Mouse (Mus musculus): ENCODE measurements around the gene Pitpnm3. TPM values are rescaled to one million over a fixed set of nuclear protein-coding genes. Genes with fewer than 3 reads are reported as not detected.

The Pitpnm3 gene
- polyA plus RNA-seq, 1 experiment from 2014 or later: 0.39 TPM

DNA sequence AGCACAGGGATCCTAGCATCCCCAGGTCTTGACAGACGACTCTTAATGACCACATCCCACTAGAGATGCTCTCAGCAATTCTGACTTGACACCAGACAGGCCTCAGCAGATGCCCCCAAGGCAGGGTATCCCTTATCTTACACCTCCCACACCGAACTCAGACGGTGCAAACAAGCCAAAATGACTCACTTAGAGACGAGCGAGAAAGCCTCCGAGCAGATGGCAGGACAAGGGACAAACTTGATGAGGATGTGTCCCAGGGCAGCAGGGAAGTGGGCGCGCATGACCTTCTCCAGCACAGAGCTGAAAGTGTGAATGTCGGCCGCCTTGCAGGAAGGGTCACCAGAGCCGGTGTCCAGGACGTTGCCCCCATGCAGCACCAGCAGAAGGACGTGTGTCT lies 61.3 kb downstream of the Pitpnm3 start:
- no peak overlapping the region for H3K9ac ChIP-seq (ENCODE audit: low read length)
- no peaks in the 10 kb centered on the region for H3K36me3 ChIP-seq (ENCODE audit: control insufficient read depth, insufficient read depth, low read length)
- peaks cover 5 to 8% of the 10 kb centered on the region in 2 experiments for H3K4me1 ChIP-seq (ENCODE audit: control insufficient read depth in 2 of 2, insufficient read depth in 2 of 2, low read length in 2 of 2)
- H3K27ac ChIP-seq (replicated peaks in 1 of 2; ENCODE audit: control insufficient read depth in 1 of 2, insufficient read depth in 1 of 2, low read depth in 2 of 2, low read length in 2 of 2): no peak overlapping the region
- H3K9me3 ChIP-seq (ENCODE audit: control insufficient read depth, low read length): no peaks in the 10 kb centered on the region
- no peak overlapping the region for H3K4me2 ChIP-seq (ENCODE audit: low read length)
- H3K4me3 ChIP-seq (ENCODE audit: control insufficient read depth in 1 of 2, insufficient read depth in 1 of 2, low read depth in 1 of 2, low read length in 2 of 2): no peak overlapping the region
- ATAC-seq (ENCODE audit: insufficient number of reproducible peaks, insufficient read depth, low FRiP score, low read depth): no peak
- no peaks in the 10 kb centered on the region for H3K27me3 ChIP-seq (ENCODE audit: control insufficient read depth, insufficient read depth, low read length)
- 57% methylated on average over 13 of the region's 13 CpGs for whole genome bisulfite sequencing

DNA sequence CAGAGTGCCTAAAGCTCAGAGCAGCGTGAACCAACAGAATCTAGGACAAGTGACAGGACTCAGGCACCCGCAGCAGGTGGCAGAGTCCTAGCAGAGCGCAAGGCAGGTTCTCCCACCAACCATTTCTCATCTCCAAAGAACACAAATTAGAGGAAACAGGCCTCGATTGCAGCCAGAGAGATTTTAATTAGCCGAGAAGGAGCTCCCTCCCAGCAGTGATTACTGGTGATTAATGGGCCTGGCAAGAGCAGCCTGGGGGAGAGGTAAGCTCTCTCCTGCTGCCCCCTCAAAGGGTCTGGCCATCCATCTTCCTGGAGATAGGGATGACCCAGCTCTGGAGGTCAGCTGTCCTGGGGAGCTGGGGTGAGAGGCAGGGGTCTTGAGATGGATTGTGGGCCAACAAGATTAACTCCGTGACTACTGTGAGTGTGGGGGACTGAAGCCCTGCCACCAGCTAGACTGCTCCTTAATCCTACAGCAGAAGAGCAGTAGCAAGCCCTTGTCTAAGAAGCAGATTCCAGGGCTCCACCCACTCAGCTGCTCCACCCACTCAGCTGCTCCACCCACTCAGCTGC lies 63.2 kb downstream of the Pitpnm3 start:
- no peak for ATAC-seq (ENCODE audit: insufficient number of reproducible peaks, insufficient read depth, low FRiP score, low read depth)
- H3K36me3 ChIP-seq (ENCODE audit: control insufficient read depth, insufficient read depth, low read length): no peaks in the 10 kb centered on the region
- H3K4me3 ChIP-seq (ENCODE audit: control insufficient read depth in 1 of 2, insufficient read depth in 1 of 2, low read depth in 1 of 2, low read length in 2 of 2): no peak overlapping the region
- no peak overlapping the region for H3K9ac ChIP-seq (ENCODE audit: low read length)
- H3K9me3 ChIP-seq (ENCODE audit: control insufficient read depth, low read length): no peaks in the 10 kb centered on the region
- no peaks in the 10 kb centered on the region for H3K27me3 ChIP-seq (ENCODE audit: control insufficient read depth, insufficient read depth, low read length)
- no peak overlapping the region for H3K27ac ChIP-seq (replicated peaks in 1 of 2; ENCODE audit: control insufficient read depth in 1 of 2, insufficient read depth in 1 of 2, low read depth in 2 of 2, low read length in 2 of 2)
- no peak overlapping the region for H3K4me2 ChIP-seq (ENCODE audit: low read length)
- WGBS: 54% methylated on average over 6 of the region's 6 CpGs
- H3K4me1 ChIP-seq (ENCODE audit: control insufficient read depth in 2 of 2, insufficient read depth in 2 of 2, low read length in 2 of 2): no peaks in the 10 kb centered on the region

DNA sequence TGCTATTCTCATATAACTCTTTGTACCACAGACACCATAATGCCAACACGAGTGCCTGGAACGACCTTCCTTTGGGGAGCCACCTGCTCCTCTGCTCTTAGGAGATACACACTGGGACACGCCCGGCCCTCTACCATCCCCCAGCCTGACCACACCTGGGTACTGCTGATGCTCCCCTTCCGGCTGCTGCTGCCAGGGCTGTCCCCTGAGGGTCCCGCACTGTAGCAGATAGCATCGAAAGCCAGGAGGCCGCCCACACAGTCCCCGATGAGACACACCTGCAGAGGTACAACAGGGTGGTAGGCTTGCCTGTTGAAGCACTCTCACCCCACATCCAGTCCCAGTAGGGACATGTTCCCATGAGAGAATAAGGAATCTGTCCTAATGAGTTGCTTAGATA lies 64.8 kb downstream of the Pitpnm3 start:
- Histone ChIP-seq H3K4me1 (ENCODE audit: control insufficient read depth in 2 of 2, insufficient read depth in 2 of 2, low read length in 2 of 2) (no peaks in the 10 kb centered on the region), H3K4me3 (ENCODE audit: control insufficient read depth in 1 of 2, insufficient read depth in 1 of 2, low read depth in 1 of 2, low read length in 2 of 2) (no peak overlapping the region), H3K4me2 (ENCODE audit: low read length) (no peak overlapping the region), H3K36me3 (ENCODE audit: control insufficient read depth, insufficient read depth, low read length) (no peaks in the 10 kb centered on the region), H3K9ac (ENCODE audit: low read length) (no peak overlapping the region), H3K27ac (replicated peaks in 1 of 2; ENCODE audit: control insufficient read depth in 1 of 2, insufficient read depth in 1 of 2, low read depth in 2 of 2, low read length in 2 of 2) (no peak overlapping the region), H3K9me3 (ENCODE audit: control insufficient read depth, low read length) (peaks cover 1% of the 10 kb centered on the region; the same call in 1 of the 2 replicates), H3K27me3 (ENCODE audit: control insufficient read depth, insufficient read depth, low read length) (no peaks in the 10 kb centered on the region)
- ATAC-seq (ENCODE audit: insufficient number of reproducible peaks, insufficient read depth, low FRiP score, low read depth): no peak
- WGBS: 77% methylated on average over 9 of the region's 9 CpGs

GRCm38 (mm10) chr11:72068026-72068425 lies 67.6 kb downstream of the Pitpnm3 start:
- peaks cover 21% of the 10 kb centered on the region for H3K9me3 ChIP-seq (ENCODE audit: control insufficient read depth, low read length)
- no peaks in the 10 kb centered on the region for H3K4me1 ChIP-seq (ENCODE audit: control insufficient read depth in 2 of 2, insufficient read depth in 2 of 2, low read length in 2 of 2)
- H3K4me2 ChIP-seq (ENCODE audit: low read length): no peak overlapping the region
- no peak overlapping the region for H3K27ac ChIP-seq (replicated peaks in 1 of 2; ENCODE audit: control insufficient read depth in 1 of 2, insufficient read depth in 1 of 2, low read depth in 2 of 2, low read length in 2 of 2)
- H3K9ac ChIP-seq (ENCODE audit: low read length): no peak overlapping the region
- H3K27me3 ChIP-seq (ENCODE audit: control insufficient read depth, insufficient read depth, low read length): no peaks in the 10 kb centered on the region
- no peak for ATAC-seq (ENCODE audit: insufficient number of reproducible peaks, insufficient read depth, low FRiP score, low read depth)
- H3K4me3 ChIP-seq (ENCODE audit: control insufficient read depth in 1 of 2, insufficient read depth in 1 of 2, low read depth in 1 of 2, low read length in 2 of 2): no peak overlapping the region
- H3K36me3 ChIP-seq (ENCODE audit: control insufficient read depth, insufficient read depth, low read length): no peaks in the 10 kb centered on the region
- 72% methylated on average over 7 of the region's 7 CpGs for WGBS

DNA sequence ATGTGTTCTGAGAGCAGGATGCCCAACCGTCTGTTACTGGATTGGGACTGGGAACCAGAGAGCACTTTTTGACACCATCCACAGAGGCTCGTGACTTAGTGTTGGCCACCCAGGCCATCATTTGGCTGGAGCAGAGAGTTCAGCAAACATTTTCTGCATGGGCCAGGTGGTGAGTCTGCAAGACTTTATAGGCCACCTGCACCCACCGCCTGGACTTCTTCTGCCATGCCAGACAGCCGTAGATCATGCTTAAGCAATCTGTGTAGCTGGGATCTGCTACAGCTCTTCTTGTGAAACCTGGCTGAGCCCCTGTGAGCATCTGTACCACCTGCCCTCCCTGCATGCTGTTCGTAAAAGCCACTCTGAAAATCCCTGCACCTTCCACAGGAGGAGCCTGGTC lies 68.3 kb downstream of the Pitpnm3 start:
- WGBS: 80% methylated on average over 5 of the region's 5 CpGs
- H3K4me2 ChIP-seq (ENCODE audit: low read length): no peak overlapping the region
- H3K9ac ChIP-seq (ENCODE audit: low read length): no peak overlapping the region
- peaks cover 21% of the 10 kb centered on the region for H3K9me3 ChIP-seq (ENCODE audit: control insufficient read depth, low read length)
- H3K4me1 ChIP-seq (ENCODE audit: control insufficient read depth in 2 of 2, insufficient read depth in 2 of 2, low read length in 2 of 2): no peaks in the 10 kb centered on the region
- H3K4me3 ChIP-seq (ENCODE audit: control insufficient read depth in 1 of 2, insufficient read depth in 1 of 2, low read depth in 1 of 2, low read length in 2 of 2): no peak overlapping the region
- H3K36me3 ChIP-seq (ENCODE audit: control insufficient read depth, insufficient read depth, low read length): no peaks in the 10 kb centered on the region
- H3K27me3 ChIP-seq (ENCODE audit: control insufficient read depth, insufficient read depth, low read length): no peaks in the 10 kb centered on the region
- no peak for ATAC-seq (ENCODE audit: insufficient number of reproducible peaks, insufficient read depth, low FRiP score, low read depth)
- no peak overlapping the region for H3K27ac ChIP-seq (replicated peaks in 1 of 2; ENCODE audit: control insufficient read depth in 1 of 2, insufficient read depth in 1 of 2, low read depth in 2 of 2, low read length in 2 of 2)

DNA sequence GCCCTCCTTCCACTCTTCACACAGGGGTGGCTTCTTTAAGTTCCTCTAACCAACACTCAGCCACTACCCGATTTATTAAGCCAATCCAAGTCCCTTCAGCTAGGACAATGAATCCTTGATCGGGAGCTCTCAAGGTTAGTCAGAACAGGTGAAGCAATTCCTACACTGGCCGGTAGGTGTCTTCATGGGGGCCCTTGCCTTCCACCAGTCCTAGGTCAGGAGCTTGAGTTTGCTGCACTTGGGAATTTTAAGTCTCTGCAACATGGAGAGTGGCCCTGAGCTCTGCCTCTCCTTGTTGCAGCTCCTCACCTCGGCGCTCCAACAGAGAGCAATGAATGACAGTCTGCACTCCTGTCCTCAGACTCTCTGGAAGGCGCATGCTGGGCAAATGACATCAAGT lies 69.2 kb downstream of the Pitpnm3 start:
- ATAC-seq (ENCODE audit: insufficient number of reproducible peaks, insufficient read depth, low FRiP score, low read depth): no peak
- H3K27ac ChIP-seq (replicated peaks in 1 of 2; ENCODE audit: control insufficient read depth in 1 of 2, insufficient read depth in 1 of 2, low read depth in 2 of 2, low read length in 2 of 2): no peak overlapping the region

GRCm38 (mm10) chr11:72065103-72065502 lies 70.5 kb downstream of the Pitpnm3 start:
- 74% methylated on average over 8 of the region's 8 CpGs for WGBS
- Histone ChIP-seq H3K27ac (replicated peaks in 1 of 2; ENCODE audit: control insufficient read depth in 1 of 2, insufficient read depth in 1 of 2, low read depth in 2 of 2, low read length in 2 of 2) (no peak overlapping the region), H3K4me3 (ENCODE audit: control insufficient read depth in 1 of 2, insufficient read depth in 1 of 2, low read depth in 1 of 2, low read length in 2 of 2) (no peak overlapping the region), H3K4me1 (ENCODE audit: control insufficient read depth in 2 of 2, insufficient read depth in 2 of 2, low read length in 2 of 2) (no peaks in the 10 kb centered on the region; a peak in 1 of 4 replicates), H3K9me3 (ENCODE audit: control insufficient read depth, low read length) (peaks cover 21% of the 10 kb centered on the region), H3K36me3 (ENCODE audit: control insufficient read depth, insufficient read depth, low read length) (no peaks in the 10 kb centered on the region), H3K9ac (ENCODE audit: low read length) (no peak overlapping the region), H3K27me3 (ENCODE audit: control insufficient read depth, insufficient read depth, low read length) (no peaks in the 10 kb centered on the region), H3K4me2 (ENCODE audit: low read length) (no peak overlapping the region)
- no peak for ATAC-seq (ENCODE audit: insufficient number of reproducible peaks, insufficient read depth, low FRiP score, low read depth)

More for the DNA sequence above, 69.2 kb downstream of the Pitpnm3 start:
- Histone ChIP-seq H3K36me3 (ENCODE audit: control insufficient read depth, insufficient read depth, low read length) (no peaks in the 10 kb centered on the region), H3K9ac (ENCODE audit: low read length) (no peak overlapping the region), H3K4me2 (ENCODE audit: low read length) (no peak overlapping the region), H3K4me1 (ENCODE audit: control insufficient read depth in 2 of 2, insufficient read depth in 2 of 2, low read length in 2 of 2) (no peaks in the 10 kb centered on the region; a peak in 1 of 4 replicates), H3K27me3 (ENCODE audit: control insufficient read depth, insufficient read depth, low read length) (no peaks in the 10 kb centered on the region), H3K9me3 (ENCODE audit: control insufficient read depth, low read length) (peaks cover 21% of the 10 kb centered on the region), H3K4me3 (ENCODE audit: control insufficient read depth in 1 of 2, insufficient read depth in 1 of 2, low read depth in 1 of 2, low read length in 2 of 2) (no peak overlapping the region)
- 37% methylated on average over 6 of the region's 6 CpGs for WGBS

DNA sequence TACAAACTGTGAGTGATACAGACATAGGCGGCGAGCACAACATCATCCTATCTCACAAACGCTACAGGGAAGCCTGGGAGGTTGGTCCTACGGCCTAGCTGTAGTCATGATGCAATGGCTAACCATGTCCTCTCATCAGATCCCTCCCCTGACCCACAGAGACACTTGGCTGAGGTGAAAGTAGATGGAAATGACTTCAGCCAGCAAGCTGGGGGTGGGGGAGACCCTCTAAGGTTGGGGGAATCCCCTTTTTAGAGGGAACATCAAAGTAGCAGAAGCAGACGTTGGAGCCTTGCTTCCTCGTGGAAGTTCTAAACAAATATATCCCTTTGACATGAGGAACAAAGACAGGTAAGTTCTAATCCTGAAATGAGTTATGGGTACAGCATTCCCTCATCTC lies 71.2 kb downstream of the Pitpnm3 start:
- no peaks in the 10 kb centered on the region for H3K27me3 ChIP-seq (ENCODE audit: control insufficient read depth, insufficient read depth, low read length)
- peaks cover 21% of the 10 kb centered on the region for H3K9me3 ChIP-seq (ENCODE audit: control insufficient read depth, low read length)
- no peaks in the 10 kb centered on the region for H3K36me3 ChIP-seq (ENCODE audit: control insufficient read depth, insufficient read depth, low read length)
- 71% methylated on average over 6 of the region's 6 CpGs for WGBS
- no peak for ATAC-seq (ENCODE audit: insufficient number of reproducible peaks, insufficient read depth, low FRiP score, low read depth)
- H3K4me1 ChIP-seq (ENCODE audit: control insufficient read depth in 2 of 2, insufficient read depth in 2 of 2, low read length in 2 of 2): no peaks in the 10 kb centered on the region; a peak in 1 of 4 replicates
- H3K27ac ChIP-seq (replicated peaks in 1 of 2; ENCODE audit: control insufficient read depth in 1 of 2, insufficient read depth in 1 of 2, low read depth in 2 of 2, low read length in 2 of 2): no peak overlapping the region
- H3K9ac ChIP-seq (ENCODE audit: low read length): no peak overlapping the region
- H3K4me2 ChIP-seq (ENCODE audit: low read length): no peak overlapping the region
- H3K4me3 ChIP-seq (ENCODE audit: control insufficient read depth in 1 of 2, insufficient read depth in 1 of 2, low read depth in 1 of 2, low read length in 2 of 2): no peak overlapping the region

Measured in heart, embryonic 14.5 days (tissue).